Mouse (Mus musculus): ENCODE results near the gene Nmt1. TPM values are rescaled to one million over a fixed set of nuclear protein-coding genes. Genes with fewer than 3 reads are reported as not detected.

Nmt1 gene
- polyA plus RNA-seq (2012; fragmentation: generic; extraction: Trizol): 77.1 TPM

DNA sequence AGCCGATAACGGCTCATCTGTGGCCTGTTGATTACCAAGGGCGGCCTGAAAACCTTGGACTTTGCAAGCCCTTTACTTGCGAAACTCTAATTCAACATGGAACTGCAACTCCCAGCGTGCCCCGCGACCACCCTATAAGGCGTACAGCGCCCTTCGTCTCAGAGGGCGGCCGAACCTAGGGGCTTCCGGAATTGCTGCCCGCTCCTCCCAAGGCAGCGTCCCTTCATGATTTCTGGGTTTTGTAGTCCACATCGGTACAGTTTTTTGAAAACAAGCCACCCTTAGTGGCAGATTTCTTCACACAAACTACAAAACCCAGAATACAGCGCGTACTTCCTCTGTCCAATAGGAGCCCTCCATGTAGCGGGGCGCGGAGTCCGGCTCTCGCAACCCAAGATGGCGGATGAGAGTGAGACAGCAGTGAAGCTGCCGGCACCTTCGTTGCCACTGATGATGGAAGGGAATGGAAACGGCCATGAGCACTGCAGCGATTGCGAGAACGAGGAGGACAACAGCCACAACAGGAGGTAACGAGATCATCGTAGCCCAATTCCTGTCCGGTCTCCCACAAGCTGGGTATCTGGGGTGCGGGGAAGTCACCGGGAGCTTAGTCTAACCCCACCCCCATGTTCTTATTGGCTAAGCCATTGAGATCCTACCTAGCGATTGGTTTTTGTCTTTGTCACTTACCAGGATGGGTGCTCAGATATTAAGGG is at the start of gene Nmt1, which contains the start of gene Dcakd:
Nmt1 (plus strand) TSS at position 15 of the 716 bp plus-strand sequence.
Dcakd (minus strand) TSS at position 158 of the 716 bp plus-strand sequence.
- peaks cover 8% of the 10 kb centered on the region for H3K36me3 ChIP-seq (ENCODE audit: control insufficient read depth, insufficient read depth)
- H3K79me2 ChIP-seq (ENCODE audit: control insufficient read depth, insufficient read depth): peaks cover 71% of the 10 kb centered on the region
- peak within 1 kb of the TSS; percentile 68 for H3K4me3 ChIP-seq
- peak within 1 kb of the TSS; percentile 89 for H3K4me2 ChIP-seq (ENCODE audit: low read depth)
- TF ChIP-seq USF1 (IDR thresholded peaks at IDR 0.05; ENCODE audit: low read depth) (no peak), TCF12 (IDR thresholded peaks at IDR 0.05; ENCODE audit: insufficient read depth, poor library complexity, severe bottlenecking) (no peak), E2F4 (IDR thresholded peaks at IDR 0.05; ENCODE audit: insufficient read depth) (no peak), SRF (IDR thresholded peaks at IDR 0.05; ENCODE audit: control insufficient read depth, insufficient read length, low read depth) (peak; percentile 94), TCF3 (IDR thresholded peaks at IDR 0.05; ENCODE audit: insufficient read length, low read depth) (no peak), MYOD1 (IDR thresholded peaks at IDR 0.05; ENCODE audit: control insufficient read depth in 1 of 3, insufficient read length in 2 of 3, low read depth in 2 of 3) (no peak), CEBPB (IDR thresholded peaks at IDR 0.05; ENCODE audit: insufficient read depth, poor library complexity, severe bottlenecking) (peak; percentile 72), MYOG (IDR thresholded peaks at IDR 0.05; ENCODE audit: control insufficient read depth in 1 of 3, insufficient read depth in 1 of 3, insufficient read length in 2 of 3, low read depth in 2 of 3) (no peak), POLR2AphosphoS2 (IDR thresholded peaks at IDR 0.05; ENCODE audit: insufficient read length, low read depth) (peak; percentile 94), REST (IDR thresholded peaks at IDR 0.05; ENCODE audit: insufficient read depth, insufficient read length) (peak; percentile 51), POLR2A (IDR thresholded peaks at IDR 0.05; ENCODE audit: insufficient read length, low read depth) (peak; percentile 89), MAX (IDR thresholded peaks at IDR 0.05; ENCODE audit: low read depth) (no peak)
- H3ac ChIP-seq (ENCODE audit: control insufficient read depth, insufficient read length): peak within 1 kb of the TSS; percentile 36
- H3K27me3 ChIP-seq (ENCODE audit: control insufficient read depth, insufficient read depth, insufficient read length): no peaks in the 10 kb centered on the region

DNA sequence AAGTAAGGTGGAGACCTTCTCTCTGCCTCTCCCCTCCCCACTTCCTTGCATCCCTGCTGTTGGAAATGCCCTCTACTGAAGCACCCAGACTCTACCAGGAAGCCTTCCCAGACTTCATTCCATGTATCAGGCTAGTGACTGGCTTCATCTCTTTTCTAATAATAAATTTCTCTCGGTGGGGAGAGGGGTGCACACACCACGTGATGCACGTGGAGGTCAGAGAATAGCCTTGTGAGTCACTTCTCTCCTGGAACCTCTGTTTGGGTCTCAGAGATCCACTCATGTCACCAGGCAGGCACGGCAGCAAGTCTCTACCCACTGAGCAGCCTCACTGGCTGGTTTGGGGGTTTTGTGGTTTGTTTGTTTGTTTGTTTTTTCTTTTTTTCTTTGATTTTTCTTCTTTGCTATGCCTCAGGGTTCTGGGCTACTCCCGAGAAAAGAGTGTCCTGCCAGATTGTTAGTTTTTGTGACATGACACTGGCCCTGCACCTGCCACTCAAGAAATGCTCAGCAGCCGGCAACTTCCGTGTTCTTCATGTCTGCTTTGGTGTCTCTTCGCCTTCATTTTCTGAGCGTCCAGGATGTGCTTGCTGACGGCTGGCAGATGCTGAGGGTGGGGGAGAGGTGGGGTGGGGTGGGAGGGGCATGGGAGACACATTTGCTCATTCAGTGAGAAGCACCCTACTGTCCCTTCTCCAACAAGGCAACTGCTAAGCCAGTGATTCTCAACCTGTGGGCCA is 46.7 kb upstream of the Nmt1 start:
- H3K4me2 ChIP-seq (ENCODE audit: low read depth): peak overlapping the region; percentile 8
- no peak overlapping the region for H3ac ChIP-seq (ENCODE audit: control insufficient read depth, insufficient read length)
- no peaks in the 10 kb centered on the region for H3K79me2 ChIP-seq (ENCODE audit: control insufficient read depth, insufficient read depth)
- no peaks in the 10 kb centered on the region for H3K36me3 ChIP-seq (ENCODE audit: control insufficient read depth, insufficient read depth)
- no peaks in the 10 kb centered on the region for H3K27me3 ChIP-seq (ENCODE audit: control insufficient read depth, insufficient read depth, insufficient read length)
- no peak overlapping the region for H3K4me3 ChIP-seq
- no peak for TF ChIP-seq TCF12 (IDR thresholded peaks at IDR 0.05; ENCODE audit: insufficient read depth, poor library complexity, severe bottlenecking)
- TF ChIP-seq USF1 (IDR thresholded peaks at IDR 0.05; ENCODE audit: low read depth): peak; percentile 49

DNA sequence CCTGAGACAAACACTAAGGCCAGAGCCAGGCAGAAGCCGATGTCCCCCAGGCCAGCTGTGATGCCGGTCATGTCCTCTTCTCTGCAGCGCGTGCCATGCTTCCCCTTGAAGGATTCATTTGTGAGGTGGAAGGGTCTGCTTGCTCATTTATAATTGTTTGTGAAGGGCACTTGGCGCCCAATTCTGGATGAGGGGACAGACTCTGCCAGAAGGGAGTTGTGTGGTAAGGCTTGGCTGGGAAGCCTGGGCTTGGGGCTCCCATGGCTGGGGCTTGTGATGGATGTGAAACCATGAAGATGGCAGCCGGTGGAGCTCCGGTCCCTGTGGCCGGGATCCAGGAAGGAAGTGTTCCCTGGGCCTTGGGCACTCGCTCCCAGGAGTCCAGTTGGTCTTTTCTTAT is 43.9 kb upstream of the Nmt1 start:
- no peaks in the 10 kb centered on the region for H3K79me2 ChIP-seq (ENCODE audit: control insufficient read depth, insufficient read depth)
- no peaks in the 10 kb centered on the region for H3K27me3 ChIP-seq (ENCODE audit: control insufficient read depth, insufficient read depth, insufficient read length)
- peak overlapping the region; percentile 49 for H3K4me2 ChIP-seq (ENCODE audit: low read depth)
- H3K4me3 ChIP-seq: no peak overlapping the region
- no peaks in the 10 kb centered on the region for H3K36me3 ChIP-seq (ENCODE audit: control insufficient read depth, insufficient read depth)
- TF ChIP-seq TCF3 (IDR thresholded peaks at IDR 0.05; ENCODE audit: insufficient read length, low read depth) (no peak), MYOD1 (IDR thresholded peaks at IDR 0.05; ENCODE audit: control insufficient read depth in 1 of 3, insufficient read length in 2 of 3, low read depth in 2 of 3) (no peak), REST (IDR thresholded peaks at IDR 0.05; ENCODE audit: insufficient read depth, insufficient read length) (no peak), TCF12 (IDR thresholded peaks at IDR 0.05; ENCODE audit: insufficient read depth, poor library complexity, severe bottlenecking) (no peak), POLR2A (IDR thresholded peaks at IDR 0.05; ENCODE audit: insufficient read length, low read depth) (no peak), USF1 (IDR thresholded peaks at IDR 0.05; ENCODE audit: low read depth) (no peak), E2F4 (IDR thresholded peaks at IDR 0.05; ENCODE audit: insufficient read depth) (no peak), MAX (IDR thresholded peaks at IDR 0.05; ENCODE audit: low read depth) (no peak), CEBPB (IDR thresholded peaks at IDR 0.05; ENCODE audit: insufficient read depth, poor library complexity, severe bottlenecking) (no peak), MYOG (IDR thresholded peaks at IDR 0.05; ENCODE audit: control insufficient read depth in 1 of 3, insufficient read depth in 1 of 3, insufficient read length in 2 of 3, low read depth in 2 of 3) (no peak), POLR2AphosphoS2 (IDR thresholded peaks at IDR 0.05; ENCODE audit: insufficient read length, low read depth) (no peak), SRF (IDR thresholded peaks at IDR 0.05; ENCODE audit: control insufficient read depth, insufficient read length, low read depth) (no peak)
- no peak overlapping the region for H3ac ChIP-seq (ENCODE audit: control insufficient read depth, insufficient read length)

DNA sequence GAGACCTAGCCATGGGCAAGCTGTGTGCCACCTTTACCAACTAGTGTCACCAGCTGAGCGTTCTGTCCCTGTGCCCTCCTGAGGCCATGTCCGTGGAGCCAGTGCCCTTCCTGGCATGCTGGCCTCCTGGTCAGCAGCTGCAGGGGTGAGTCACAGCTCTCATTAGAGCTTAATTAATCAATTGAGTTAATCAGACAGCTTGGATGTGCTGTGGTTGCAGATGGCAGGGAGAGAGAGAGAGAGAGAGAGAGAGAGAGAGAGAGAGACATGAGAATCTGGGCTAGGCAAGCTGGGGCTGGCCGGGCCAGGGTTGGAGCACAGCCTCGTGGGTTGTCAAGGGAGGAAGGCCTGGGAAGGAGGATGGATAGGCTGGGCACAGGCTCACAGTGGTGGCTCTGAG is 43.4 kb upstream of the Nmt1 start:
- TF ChIP-seq POLR2AphosphoS2 (IDR thresholded peaks at IDR 0.05; ENCODE audit: insufficient read length, low read depth) (no peak), USF1 (IDR thresholded peaks at IDR 0.05; ENCODE audit: low read depth) (no peak), MYOG (IDR thresholded peaks at IDR 0.05; ENCODE audit: control insufficient read depth in 1 of 3, insufficient read depth in 1 of 3, insufficient read length in 2 of 3, low read depth in 2 of 3) (peak; percentile 22 to 85 (median 50)), MYOD1 (IDR thresholded peaks at IDR 0.05; ENCODE audit: control insufficient read depth in 1 of 3, insufficient read length in 2 of 3, low read depth in 2 of 3) (peak in 1 of 3 experiments; percentile 78)
- H3K36me3 ChIP-seq (ENCODE audit: control insufficient read depth, insufficient read depth): no peaks in the 10 kb centered on the region

More for the DNA sequence above, 43.4 kb upstream of the Nmt1 start:
- no peak overlapping the region for H3ac ChIP-seq (ENCODE audit: control insufficient read depth, insufficient read length)
- H3K27me3 ChIP-seq (ENCODE audit: control insufficient read depth, insufficient read depth, insufficient read length): no peaks in the 10 kb centered on the region
- H3K79me2 ChIP-seq (ENCODE audit: control insufficient read depth, insufficient read depth): no peaks in the 10 kb centered on the region
- no peak overlapping the region for H3K4me3 ChIP-seq
- H3K4me2 ChIP-seq (ENCODE audit: low read depth): peak overlapping the region; percentile 49

Measured in myocyte (in vitro differentiated cells).